Mouse (Mus musculus): ENCODE measurements around the gene Samd8.

DNA sequence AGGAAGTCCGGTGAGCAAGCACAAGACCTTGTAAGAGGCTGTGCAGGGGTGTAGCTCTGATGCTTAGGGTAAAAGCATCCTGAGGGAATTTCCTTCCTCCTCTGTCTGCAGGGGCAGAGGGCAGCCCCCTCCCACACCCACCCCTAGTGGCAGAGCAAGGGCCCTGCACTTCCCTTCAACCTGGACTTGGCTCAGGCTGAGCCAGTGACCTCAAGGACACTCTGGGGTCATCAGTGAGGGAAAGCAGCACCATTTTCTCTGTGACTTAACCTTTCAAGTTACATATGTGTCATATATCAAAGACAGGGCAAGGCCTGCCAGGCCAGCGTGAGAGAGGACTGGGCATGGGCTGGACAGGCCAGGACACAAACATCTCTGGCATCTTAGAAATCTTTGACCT, 40.8 kb upstream of the Samd8 start:
- TF ChIP-seq CTCF (IDR thresholded peaks at IDR 0.05; ENCODE audit: low read depth, low read length) (peak; percentile 17; the same call in 1 of the 2 replicates), POLR2A (IDR thresholded peaks at IDR 0.05; ENCODE audit: extremely low read depth, insufficient read depth, low read length) (no peak)
